Mouse (Mus musculus) spleen, adult 2 months (tissue): ENCODE data around the gene Olfr901. TPM values are rescaled to one million over a fixed set of nuclear protein-coding genes. Genes with fewer than 3 reads are reported as not detected.

ENCODE experiments used
- DNase-seq, 2 experiments: peaks; one replicate each; pipeline versions ENCODE4 v3.0.0 to v3.0.0-alpha.2; 2012 to 2021; ENCODE audit warnings: low spot score in 2 of 2, low read depth in 1 of 2
- H3K27ac ChIP-seq: fragments of 200-500 bp; 2 replicates; pipeline ENCODE4 v1.5.1; 2012; ENCODE audit warnings: low read length, inconsistent platforms; ENCODE audit not compliant: insufficient read depth
- H3K27me3 ChIP-seq: fragments of 200-500 bp; 2 replicates; pipeline ENCODE4 v1.6.1; 2012; ENCODE audit warnings: mild to moderate bottlenecking, moderate library complexity, low read length, inconsistent platforms; ENCODE audit not compliant: control insufficient read depth, insufficient read depth
- H3K36me3 ChIP-seq: fragments of 200-500 bp; 2 replicates; pipeline ENCODE4 v1.6.1; 2012; ENCODE audit warnings: mild to moderate bottlenecking, low read length, inconsistent platforms; ENCODE audit not compliant: control insufficient read depth, insufficient read depth
- H3K4me1 ChIP-seq: fragments of 200-500 bp; 2 replicates; pipeline ENCODE4 v1.6.1; 2011; ENCODE audit warnings: inconsistent platforms; ENCODE audit not compliant: control insufficient read depth, insufficient read depth, insufficient read length
- H3K4me3 ChIP-seq: fragments of 200-500 bp; 2 replicates; pipeline ENCODE4 v1.5.1; 2011; ENCODE audit warnings: mild to moderate bottlenecking, inconsistent platforms; ENCODE audit not compliant: insufficient read depth, insufficient read length; ENCODE audit errors: extremely low read depth
- CTCF ChIP-seq: fragments of 200-500 bp; IDR thresholded peaks from 2 replicates; pipeline ENCODE4 v1.5.1; 2011; ENCODE audit warnings: mild to moderate bottlenecking, inconsistent platforms; ENCODE audit not compliant: insufficient read depth, insufficient read length, insufficient replicate concordance; ENCODE audit errors: extremely low read depth
- POLR2A ChIP-seq: fragments of 200-500 bp; IDR thresholded peaks from 2 replicates; pipeline ENCODE4 v1.6.1; 2011; ENCODE audit warnings: low read depth, low read length, inconsistent platforms
- polyA plus RNA-seq: library from polyadenylated mRNA; depleted of rRNA; stranded (reverse); fragments of >200 nt; gene quantifications from 2 replicates; pipeline ENCODE4 v1.2.3, GENCODE M21; 2012; rRNA removed

Gene Olfr901
- polyA plus RNA-seq, 1 experiment, result not detected

GRCm38 (mm10) chr9:38462844-38463243, 33.6 kb downstream of the Olfr901 start, which contains the start of gene Olfr904:
Olfr904 (plus strand) TSS chr9:38463144.
- Histone ChIP-seq H3K4me3 (no peak within 1 kb of the TSS), H3K36me3 (no peaks in the 10 kb centered on the region), H3K27me3 (no peaks in the 10 kb centered on the region), H3K27ac (no peak within 1 kb of the TSS), H3K4me1 (no peaks in the 10 kb centered on the region)
- TF ChIP-seq CTCF (no peak), POLR2A (no peak)
- DNase-seq, result no peak

GRCm38 (mm10) chr9:38470807-38471206, 41.6 kb downstream of the Olfr901 start, which contains the start of gene Olfr905:
Olfr905 (plus strand) TSS chr9:38471107.
- Histone ChIP-seq H3K27ac (no peak within 1 kb of the TSS), H3K4me1 (no peaks in the 10 kb centered on the region), H3K4me3 (no peak within 1 kb of the TSS), H3K27me3 (no peaks in the 10 kb centered on the region), H3K36me3 (no peaks in the 10 kb centered on the region)
- no peak for DNase-seq
- TF ChIP-seq POLR2A, result no peak

Other genes with a start within 250 kb of the Olfr901 start
- gene Olfr891, start 248.6 kb upstream of the Olfr901 start, polyA plus RNA-seq, result not detected in 2 replicates
- not detected in 2 replicates for gene Olfr893, start 221.1 kb upstream of the Olfr901 start, polyA plus RNA-seq
- gene Olfr894, start 211.4 kb upstream of the Olfr901 start, polyA plus RNA-seq, result not detected in 2 replicates
- not detected in 2 replicates for gene Olfr143, start 176.7 kb upstream of the Olfr901 start, polyA plus RNA-seq
- gene Olfr895, start 161.6 kb upstream of the Olfr901 start, polyA plus RNA-seq, result not detected in 2 replicates
- not detected in 2 replicates for gene Olfr896-ps1, start 138.3 kb upstream of the Olfr901 start, polyA plus RNA-seq
- gene Olfr25, start 100.4 kb upstream of the Olfr901 start, polyA plus RNA-seq, result not detected in 2 replicates
- gene Olfr898, start 81.0 kb upstream of the Olfr901 start, polyA plus RNA-seq, result not detected in 2 replicates
- not detected in 2 replicates for gene Olfr250, start 62.6 kb upstream of the Olfr901 start, polyA plus RNA-seq
- not detected in 2 replicates for gene Olfr251, start 52.4 kb upstream of the Olfr901 start, polyA plus RNA-seq
- gene Olfr147, start 27.8 kb upstream of the Olfr901 start, polyA plus RNA-seq, result not detected in 2 replicates
- gene Olfr902, start 18.2 kb downstream of the Olfr901 start, polyA plus RNA-seq, result not detected in 2 replicates
- not detected in 2 replicates for gene Olfr904, start 33.7 kb downstream of the Olfr901 start, polyA plus RNA-seq
- gene Olfr905, start 41.7 kb downstream of the Olfr901 start, polyA plus RNA-seq, result not detected in 2 replicates
- not detected in 2 replicates for gene Olfr906, start 57.6 kb downstream of the Olfr901 start, polyA plus RNA-seq
- not detected in 2 replicates for gene Olfr907, start 66.3 kb downstream of the Olfr901 start, polyA plus RNA-seq
- gene Olfr911-ps1, start 92.1 kb downstream of the Olfr901 start, polyA plus RNA-seq, result not detected in 2 replicates
- gene Olfr910, start 108.4 kb downstream of the Olfr901 start, polyA plus RNA-seq, result not detected in 2 replicates
- gene Olfr912, start 150.7 kb downstream of the Olfr901 start, polyA plus RNA-seq, result not detected in 2 replicates
- not detected in 2 replicates for gene Olfr913, start 163.3 kb downstream of the Olfr901 start, polyA plus RNA-seq
- gene Olfr914, start 175.6 kb downstream of the Olfr901 start, polyA plus RNA-seq, result not detected in 2 replicates
- gene Olfr916, start 230.4 kb downstream of the Olfr901 start, polyA plus RNA-seq, result not detected in 2 replicates
- not detected in 2 replicates for gene Olfr917, start 236.4 kb downstream of the Olfr901 start, polyA plus RNA-seq
- gene Olfr918, start 245.1 kb downstream of the Olfr901 start, polyA plus RNA-seq, result not detected in 2 replicates